Mouse (Mus musculus): ENCODE measurements at regions not wholly inside any gene's neighbourhood (a gene's known extent, or its start where the extent isn't known, plus 50 kb on each side); places are given as distances from the start of the nearest gene placed in this dataset.

DNA sequence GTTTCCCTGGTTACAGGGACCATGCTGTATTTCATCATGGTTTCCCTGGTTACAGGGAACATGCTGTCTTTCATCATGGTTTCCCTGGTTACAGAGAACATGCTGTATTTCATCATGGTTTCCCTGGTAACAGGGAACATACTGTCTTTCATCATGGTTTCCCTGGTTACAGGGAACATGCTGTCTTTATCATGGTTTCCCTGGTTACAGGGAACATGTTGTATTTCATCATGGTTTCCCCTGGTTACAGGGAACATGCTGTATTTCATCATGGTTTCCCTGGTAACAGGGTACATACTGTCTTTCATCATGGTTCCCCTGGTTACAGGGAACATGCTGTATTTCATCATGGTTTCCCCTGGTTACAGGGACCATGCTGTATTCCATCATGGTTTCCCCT, 1579.5 kb downstream of the 4930444P10Rik start:
- Histone ChIP-seq H3K4me1 (ENCODE audit: control insufficient read depth, insufficient read depth, low read length) (no peaks in the 10 kb centered on the region), H3K79me2 (replicated peaks; ENCODE audit: control insufficient read depth, insufficient read depth, low read length) (no peaks in the 10 kb centered on the region), H3K9ac (ENCODE audit: low read depth, low read length) (no peak overlapping the region), H3K36me3 (ENCODE audit: control insufficient read depth, insufficient read depth, low read length) (no peaks in the 10 kb centered on the region), H3K27ac (no peak overlapping the region), H3K4me3 (no peak overlapping the region), H3K27me3 (ENCODE audit: control insufficient read depth, insufficient read depth, low read length) (no peaks in the 10 kb centered on the region)
- TF ChIP-seq POLR2A (IDR thresholded peaks at IDR 0.05; ENCODE audit: insufficient read depth, low read depth, low read length) (no peak), CTCF (IDR thresholded peaks at IDR 0.05) (no peak), EP300 (IDR thresholded peaks at IDR 0.05; ENCODE audit: insufficient read depth, low read depth, low read length) (no peak)
- no peak for DNase-seq
- intact Hi-C loops (cut with DNase I) = no loop called here

DNA sequence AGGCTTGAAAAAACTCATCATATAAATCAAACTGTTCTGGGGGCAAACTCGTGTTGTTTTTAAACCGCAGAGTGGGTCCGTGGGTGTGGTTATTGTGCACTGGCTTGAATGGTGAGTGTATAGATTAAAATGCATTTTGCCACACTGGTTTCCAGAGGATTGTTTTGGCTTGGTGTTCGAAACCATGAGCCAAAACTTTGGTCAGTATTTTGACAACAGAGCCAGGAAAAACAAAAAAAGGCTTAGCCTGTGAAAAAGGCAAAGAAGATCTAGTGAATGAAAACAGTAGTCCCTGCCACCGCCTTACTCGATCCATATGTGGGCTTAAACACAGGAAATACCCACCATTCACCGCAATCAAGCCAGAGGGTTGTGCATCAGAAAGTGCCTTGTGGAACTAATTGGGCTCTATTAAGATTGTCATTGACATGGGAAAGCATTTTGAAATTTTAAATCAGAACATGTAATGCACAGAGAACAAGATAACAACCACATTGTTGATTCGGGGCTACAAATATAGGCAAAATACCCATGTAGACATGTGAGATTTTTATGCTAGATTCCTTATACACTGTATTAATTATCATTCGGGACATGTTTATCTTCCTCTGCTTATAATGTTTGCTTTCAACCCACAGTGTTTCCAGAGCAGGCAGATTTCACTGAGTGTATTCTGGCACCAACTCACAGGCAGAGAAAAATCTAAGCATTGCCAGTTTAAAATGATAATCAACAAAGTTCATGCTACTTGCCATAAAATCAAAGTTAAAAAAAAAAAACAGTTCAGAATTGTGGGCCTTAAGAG, 1580.4 kb downstream of the 4930444P10Rik start:
- Histone ChIP-seq H3K27ac (no peak overlapping the region), H3K79me2 (replicated peaks; ENCODE audit: control insufficient read depth, insufficient read depth, low read length) (no peaks in the 10 kb centered on the region), H3K4me3 (no peak overlapping the region), H3K9ac (ENCODE audit: low read depth, low read length) (no peak overlapping the region), H3K27me3 (ENCODE audit: control insufficient read depth, insufficient read depth, low read length) (no peaks in the 10 kb centered on the region), H3K4me1 (ENCODE audit: control insufficient read depth, insufficient read depth, low read length) (no peaks in the 10 kb centered on the region), H3K36me3 (ENCODE audit: control insufficient read depth, insufficient read depth, low read length) (no peaks in the 10 kb centered on the region)
- TF ChIP-seq POLR2A (IDR thresholded peaks at IDR 0.05; ENCODE audit: insufficient read depth, low read depth, low read length) = no peak
- TF ChIP-seq CTCF (IDR thresholded peaks at IDR 0.05) = no peak
- no peak for TF ChIP-seq EP300 (IDR thresholded peaks at IDR 0.05; ENCODE audit: insufficient read depth, low read depth, low read length)
- intact Hi-C loops (cut with DNase I) = no loop called here
- DNase-seq = no peak
- WGBS = 58% methylated on average over 9 of the region's 9 CpGs

DNA sequence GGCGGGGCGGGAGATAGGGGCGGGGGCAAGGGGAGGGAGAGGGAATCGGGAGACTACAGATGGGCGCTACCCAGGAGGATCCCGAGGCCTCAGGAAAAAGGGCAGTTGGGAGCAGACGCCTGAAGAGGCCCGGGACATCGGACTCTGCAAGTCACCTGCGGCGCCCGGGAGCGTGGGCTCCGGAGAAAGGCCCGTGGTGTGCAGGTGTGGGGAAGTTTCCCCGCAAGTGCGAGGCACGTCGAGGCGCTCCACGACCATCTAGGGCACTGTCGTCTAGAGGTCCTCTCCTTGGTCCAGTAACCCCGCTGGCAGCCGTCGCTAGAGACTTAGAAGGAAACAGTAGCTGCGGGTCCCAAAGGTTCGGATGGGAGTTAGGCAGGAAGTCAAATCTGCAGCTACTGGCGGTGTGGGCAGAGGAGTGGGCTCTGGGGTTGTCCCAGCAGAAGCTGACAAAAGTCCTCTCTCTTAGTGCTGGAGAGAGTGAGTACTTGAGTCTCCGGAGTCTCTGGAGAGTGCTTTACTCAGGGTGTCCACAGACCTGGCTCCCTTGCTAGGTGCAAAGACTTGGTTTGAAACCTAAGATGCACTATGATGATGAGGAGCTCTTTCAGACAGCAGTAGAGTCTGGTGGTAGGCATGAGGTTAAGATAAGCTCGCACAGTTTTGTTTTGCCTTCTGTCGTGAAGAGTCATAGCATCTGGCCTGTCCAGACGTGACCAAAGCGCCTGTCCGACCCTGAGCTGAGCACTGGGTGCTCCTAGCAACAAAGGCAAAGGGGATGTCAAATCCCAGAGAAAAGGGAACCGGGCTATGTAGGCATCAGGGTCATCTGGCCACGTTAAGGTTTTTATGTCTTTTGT, 1586.1 kb downstream of the 4930444P10Rik start:
- H3K9ac ChIP-seq (ENCODE audit: low read depth, low read length) = no peak overlapping the region
- TF ChIP-seq CTCF (IDR thresholded peaks at IDR 0.05) (no peak), POLR2A (IDR thresholded peaks at IDR 0.05; ENCODE audit: insufficient read depth, low read depth, low read length) (no peak), EP300 (IDR thresholded peaks at IDR 0.05; ENCODE audit: insufficient read depth, low read depth, low read length) (no peak)

DNA sequence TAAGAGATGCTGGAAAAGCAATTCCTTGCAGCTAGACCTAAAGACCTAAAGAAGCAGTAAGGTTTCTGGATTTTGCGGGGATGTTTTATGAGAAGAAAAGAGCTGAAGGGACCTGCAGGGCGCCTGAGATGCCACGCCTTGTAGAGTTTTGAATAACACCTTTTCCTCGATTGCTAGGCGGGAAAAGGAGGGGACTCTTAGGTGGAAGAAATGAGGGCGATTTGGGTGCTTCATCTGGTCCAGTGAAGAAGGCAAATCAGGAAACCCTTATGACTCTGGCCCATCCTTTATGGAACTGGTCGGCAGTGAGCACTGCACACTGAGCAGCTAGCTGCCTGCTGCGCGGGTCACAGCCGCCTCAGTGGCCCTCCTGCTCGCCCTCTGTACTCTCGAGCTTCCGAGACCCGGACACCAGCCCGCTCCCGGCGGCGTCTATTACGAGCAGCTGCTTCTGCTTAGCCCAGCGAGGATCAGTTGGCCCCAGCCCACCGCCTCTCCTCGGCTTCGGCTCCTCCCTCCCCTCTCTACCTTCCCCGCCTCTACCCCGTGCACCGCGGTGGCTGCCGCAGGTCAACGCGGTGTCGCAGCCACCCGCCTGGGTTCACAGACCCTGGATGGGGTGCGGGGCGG, 1586.8 kb downstream of the 4930444P10Rik start:
- TF ChIP-seq POLR2A (IDR thresholded peaks at IDR 0.05; ENCODE audit: insufficient read depth, low read depth, low read length) = no peak
- no peak for TF ChIP-seq EP300 (IDR thresholded peaks at IDR 0.05; ENCODE audit: insufficient read depth, low read depth, low read length)
- no peak for TF ChIP-seq CTCF (IDR thresholded peaks at IDR 0.05)
- intact Hi-C loops (cut with DNase I) = no loop called here
- Histone ChIP-seq H3K4me1 (ENCODE audit: control insufficient read depth, insufficient read depth, low read length) (no peaks in the 10 kb centered on the region), H3K27me3 (ENCODE audit: control insufficient read depth, insufficient read depth, low read length) (peaks cover 10% of the 10 kb centered on the region), H3K9ac (ENCODE audit: low read depth, low read length) (no peak overlapping the region), H3K36me3 (ENCODE audit: control insufficient read depth, insufficient read depth, low read length) (no peaks in the 10 kb centered on the region), H3K27ac (no peak overlapping the region), H3K79me2 (replicated peaks; ENCODE audit: control insufficient read depth, insufficient read depth, low read length) (no peaks in the 10 kb centered on the region), H3K4me3 (no peak overlapping the region)
- peak; percentile 5 to 23 for DNase-seq
- 3% methylated on average over 34 of the region's 34 CpGs for WGBS

More for the DNA sequence above, 1586.1 kb downstream of the 4930444P10Rik start:
- no peaks in the 10 kb centered on the region for H3K4me1 ChIP-seq (ENCODE audit: control insufficient read depth, insufficient read depth, low read length)
- DNase-seq = no peak
- no peak overlapping the region for H3K4me3 ChIP-seq
- H3K79me2 ChIP-seq (replicated peaks; ENCODE audit: control insufficient read depth, insufficient read depth, low read length) = no peaks in the 10 kb centered on the region
- peaks cover 10% of the 10 kb centered on the region for H3K27me3 ChIP-seq (ENCODE audit: control insufficient read depth, insufficient read depth, low read length)
- H3K36me3 ChIP-seq (ENCODE audit: control insufficient read depth, insufficient read depth, low read length) = no peaks in the 10 kb centered on the region
- intact Hi-C loops (cut with DNase I) = no loop called here
- no peak overlapping the region for H3K27ac ChIP-seq
- WGBS = 7% methylated on average over 36 of the region's 36 CpGs

DNA sequence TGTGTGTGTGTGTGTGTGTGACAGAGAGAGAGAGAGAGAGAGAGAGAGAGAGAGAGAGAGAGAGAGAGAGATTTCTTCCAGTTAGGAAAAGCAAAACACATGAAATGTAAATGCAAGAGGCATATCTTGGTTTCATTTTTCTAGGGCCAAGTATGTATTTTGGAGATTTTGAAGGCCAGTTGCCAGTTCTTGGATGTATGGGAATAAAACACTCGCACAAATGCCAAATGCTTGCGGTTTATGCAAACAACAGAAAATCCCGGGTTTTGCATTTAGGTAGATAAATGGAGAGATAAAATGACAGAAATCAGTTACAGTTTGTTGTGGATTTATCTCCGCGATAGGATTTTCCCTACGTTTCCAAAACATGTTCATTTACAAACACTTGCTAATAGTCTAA, 1587.4 kb downstream of the 4930444P10Rik start:
- no peaks in the 10 kb centered on the region for H3K36me3 ChIP-seq (ENCODE audit: control insufficient read depth, insufficient read depth, low read length)
- no peaks in the 10 kb centered on the region for H3K79me2 ChIP-seq (replicated peaks; ENCODE audit: control insufficient read depth, insufficient read depth, low read length)
- no peak overlapping the region for H3K27ac ChIP-seq
- no peak overlapping the region for H3K4me3 ChIP-seq
- WGBS = 17% methylated on average over 6 of the region's 6 CpGs
- peaks cover 10% of the 10 kb centered on the region for H3K27me3 ChIP-seq (ENCODE audit: control insufficient read depth, insufficient read depth, low read length)
- no peaks in the 10 kb centered on the region for H3K4me1 ChIP-seq (ENCODE audit: control insufficient read depth, insufficient read depth, low read length)
- no peak for TF ChIP-seq CTCF (IDR thresholded peaks at IDR 0.05)
- TF ChIP-seq EP300 (IDR thresholded peaks at IDR 0.05; ENCODE audit: insufficient read depth, low read depth, low read length) = no peak
- TF ChIP-seq POLR2A (IDR thresholded peaks at IDR 0.05; ENCODE audit: insufficient read depth, low read depth, low read length) = no peak
- intact Hi-C loops (cut with DNase I) = no loop called here
- DNase-seq = no peak
- no peak overlapping the region for H3K9ac ChIP-seq (ENCODE audit: low read depth, low read length)

Measured in heart, adult 2 months (tissue).